ENCODE assay signal across 27 mouse cellular contexts in genomic region chr2:163902448-163902847, GRCm38 (mm10). TPM values are rescaled to one million over a fixed set of nuclear protein-coding genes. Genes with fewer than 3 reads are reported as not detected.
"Had no signal": no experiment of that assay in that cellular context is flagged by ENCODE, and none has a peak within 500 bp of the region (broad histone marks: within the 10 kb centered on the region; RNA-seq: fewer than 3 reads in every experiment).

No protein-coding gene starts in this region.

- H3K4me1 ChIP-seq: limb, embryonic 12.5 days; liver, embryonic 13.5 days; lung, embryonic 15.5 days had no signal

- H3K27me3 ChIP-seq: liver, embryonic 13.5 days; lung, embryonic 15.5 days; midbrain, embryonic 13.5 days; neural tube, embryonic 13.5 days had no signal

- H3K9ac ChIP-seq: limb, embryonic 12.5 days; limb, embryonic 15.5 days; liver, embryonic 13.5 days; lung, embryonic 15.5 days; midbrain, embryonic 13.5 days; neural tube, embryonic 13.5 days had no signal

- H3K4me3 ChIP-seq: limb, embryonic 12.5 days; limb, embryonic 15.5 days; liver, embryonic 13.5 days; lung, embryonic 15.5 days; megakaryocyte, embryonic 14.5 days; midbrain, embryonic 10.5 days; midbrain, embryonic 13.5 days; myocyte; neural tube, embryonic 13.5 days had no signal

- H3K9me3 ChIP-seq: limb, embryonic 12.5 days; limb, embryonic 15.5 days; liver, embryonic 13.5 days; lung, embryonic 15.5 days; megakaryocyte, embryonic 14.5 days; midbrain, embryonic 10.5 days; midbrain, embryonic 13.5 days; neural tube, embryonic 13.5 days had no signal

- DNase-seq: kidney, adult 2 months; kidney, postnatal 10 days; kidney, postnatal 36 days; left cerebral cortex, postnatal 4 days; liver, embryonic 13.5 days; lung, adult 18-20 months; lung, postnatal 10 days; lung, postnatal 36 days; retina, postnatal 1 day; right cerebral cortex, postnatal 25 days; spleen, adult 18-20 months; thymus, postnatal 25 days had no signal

- H3K27ac ChIP-seq: limb, embryonic 12.5 days; limb, embryonic 15.5 days; liver, embryonic 13.5 days; lung, embryonic 15.5 days; midbrain, embryonic 10.5 days; midbrain, embryonic 13.5 days; neural tube, embryonic 13.5 days had no signal

- ATAC-seq: midbrain, embryonic 13.5 days; midbrain, embryonic 16.5 days had no signal

- H3K36me3 ChIP-seq: limb, embryonic 12.5 days; limb, embryonic 15.5 days; liver, embryonic 13.5 days; lung, embryonic 15.5 days; midbrain, embryonic 10.5 days; midbrain, embryonic 13.5 days; neural tube, embryonic 13.5 days had no signal

- H3K4me2 ChIP-seq: limb, embryonic 12.5 days; limb, embryonic 15.5 days; liver, embryonic 13.5 days; lung, embryonic 15.5 days; midbrain, embryonic 13.5 days; neural tube, embryonic 13.5 days had no signal

RNA-seq across cellular contexts. Expression of gene Rims4, which starts 16.0 kb away (rescaled TPM):
- total RNA-seq: monocyte, adult 5-6 weeks; neutrophil, adult 5-6 weeks had no signal
- polyA plus RNA-seq: myocyte; thymus, postnatal 0 days had no signal

RNA-seq across cellular contexts. Expression of gene Kcnk15, which starts 49.0 kb away (rescaled TPM):
- total RNA-seq: left cerebral cortex, postnatal 14 days; left cerebral cortex, postnatal 4 days; monocyte, adult 5-6 weeks; neutrophil, adult 5-6 weeks had no signal
- polyA plus RNA-seq: intestine, embryonic 14.5 days; kidney, adult 2 months; kidney, embryonic 14.5 days; limb, embryonic 12.5 days; limb, embryonic 15.5 days; liver, embryonic 13.5 days; lung, embryonic 15.5 days; midbrain, embryonic 10.5 days; myocyte; neural tube, embryonic 13.5 days; thymus, postnatal 0 days had no signal
